In genomic region chr8:56615005-56615404, GRCm38 (mm10) we compare ENCODE assay signal across 9 mouse cellular contexts.
DNase-seq lines count a peak whose midpoint lies in the region; ATAC-seq and TF ChIP-seq lines count a peak whose summit lies in the region.
"Had no signal": no experiment of that assay in that cellular context is flagged by ENCODE, and none has a peak within 500 bp of the region (broad histone marks: within the 10 kb centered on the region; RNA-seq: fewer than 3 reads in every experiment).

No protein-coding gene starts in this region.

- no peaks in the 10 kb centered on the region for H3K36me3 ChIP-seq in forebrain, embryonic 13.5 days (ENCODE audit: poor library complexity, severe bottlenecking)
- no peaks in the 10 kb centered on the region for H3K36me3 ChIP-seq in limb, embryonic 14.5 days (ENCODE audit: control insufficient read depth, insufficient read depth, low read length)
- H3K36me3 ChIP-seq in neural tube, embryonic 12.5 days = no peaks in the 10 kb centered on the region
- H3K36me3 ChIP-seq: heart, embryonic 13.5 days had no signal

- peak; percentile 74 for DNase-seq in 416B (ENCODE audit: low read depth)
- DNase-seq in CD8-positive naive resting alpha-beta T cell, adult 2 months (ENCODE audit: low read depth in 2 of 2, low spot score in 2 of 2) = peak; percentile 35 to 50
- peak; percentile 29 for DNase-seq in c-Kit-positive CD71-positive TER-119-negative erythroid progenitor cells, embryonic 14.5 days (ENCODE audit: low read depth)
- peak; percentile 36 for DNase-seq in kidney, adult 18-20 months
- DNase-seq in limb, embryonic 14.5 days (ENCODE audit: low spot score) = peak; percentile 86
- no peak for DNase-seq in spleen, adult 12 weeks (ENCODE audit: low spot score)

- no peak overlapping the region for H3K4me3 ChIP-seq in forebrain, embryonic 13.5 days
- H3K4me3 ChIP-seq in limb, embryonic 14.5 days (replicated peaks; ENCODE audit: low read length) = no peak overlapping the region
- H3K4me3 ChIP-seq in neural tube, embryonic 12.5 days = no peak overlapping the region
- H3K4me3 ChIP-seq: heart, embryonic 13.5 days had no signal

- H3K9ac ChIP-seq in forebrain, embryonic 13.5 days = no peak overlapping the region
- H3K9ac ChIP-seq in limb, embryonic 14.5 days (ENCODE audit: low read depth, low read length, severe bottlenecking) = no peak overlapping the region
- H3K9ac ChIP-seq in neural tube, embryonic 12.5 days = no peak overlapping the region
- H3K9ac ChIP-seq: heart, embryonic 13.5 days had no signal

- no peak overlapping the region for H3K27ac ChIP-seq in forebrain, embryonic 13.5 days
- no peak overlapping the region for H3K27ac ChIP-seq in limb, embryonic 14.5 days (replicated peaks; ENCODE audit: low read depth, low read length)
- H3K27ac ChIP-seq in neural tube, embryonic 12.5 days = no peak overlapping the region
- H3K27ac ChIP-seq: heart, embryonic 13.5 days had no signal

- H3K4me1 ChIP-seq in forebrain, embryonic 13.5 days = peaks cover 6% of the 10 kb centered on the region
- no peaks in the 10 kb centered on the region; the same call in 1 of the 2 replicates for H3K4me1 ChIP-seq in limb, embryonic 14.5 days (ENCODE audit: control insufficient read depth, insufficient read depth, low read length)
- H3K4me1 ChIP-seq in neural tube, embryonic 12.5 days = peaks cover 3% of the 10 kb centered on the region; the same call in 1 of the 2 replicates

- WGBS in forebrain, embryonic 13.5 days = 5% methylated on average over 5 of the region's 5 CpGs
- WGBS in limb, embryonic 14.5 days = 5% methylated on average over 5 of the region's 5 CpGs
- WGBS in neural tube, embryonic 12.5 days = 12% methylated on average over 5 of the region's 5 CpGs

- peaks cover 12% of the 10 kb centered on the region for H3K27me3 ChIP-seq in forebrain, embryonic 13.5 days
- 0 out of 2 replicates have a peak, but pooled peaks cover 6% of the 10 kb centered on the region for H3K27me3 ChIP-seq in limb, embryonic 14.5 days (ENCODE audit: control insufficient read depth, insufficient read depth, low read length)
- H3K27me3 ChIP-seq in neural tube, embryonic 12.5 days (replicated peaks) = peaks cover 6% of the 10 kb centered on the region

- ATAC-seq in forebrain, embryonic 13.5 days = peak; percentile 66
- peak; percentile 53; the same call in 1 of the 2 replicates for ATAC-seq in limb, embryonic 14.5 days (ENCODE audit: low FRiP score, low read depth)
- peak; percentile 7; the same call in 1 of the 2 replicates for ATAC-seq in neural tube, embryonic 12.5 days (ENCODE audit: low FRiP score, low read depth)

- no peaks in the 10 kb centered on the region for H3K9me3 ChIP-seq in forebrain, embryonic 13.5 days (replicated peaks)
- no peaks in the 10 kb centered on the region for H3K9me3 ChIP-seq in limb, embryonic 14.5 days (ENCODE audit: control insufficient read depth, low read length)
- H3K9me3 ChIP-seq in neural tube, embryonic 12.5 days = no peaks in the 10 kb centered on the region
- H3K9me3 ChIP-seq: heart, embryonic 13.5 days had no signal

- no peak for TF ChIP-seq POLR2A in limb, embryonic 14.5 days (IDR thresholded peaks at IDR 0.05; ENCODE audit: borderline replicate concordance, extremely low read depth, insufficient read depth, insufficient read length)

- no peak overlapping the region for H3K4me2 ChIP-seq in forebrain, embryonic 13.5 days
- no peak overlapping the region for H3K4me2 ChIP-seq in limb, embryonic 14.5 days (replicated peaks; ENCODE audit: low read depth, low read length, severe bottlenecking)
- H3K4me2 ChIP-seq in neural tube, embryonic 12.5 days (replicated peaks) = no peak overlapping the region
- H3K4me2 ChIP-seq: heart, embryonic 13.5 days had no signal

Comparison
In these comparisons a context has a peak if more than half of its experiments do, and no peak if none do; other contexts are left out.
1. ATAC-seq: peak in every context shown above with its lines; median percentile 66 in forebrain, embryonic 13.5 days; 53 in limb, embryonic 14.5 days; 7 in neural tube, embryonic 12.5 days.